Comparison of ENCODE assay signal across 8 mouse cellular contexts in the genomic region with DNA sequence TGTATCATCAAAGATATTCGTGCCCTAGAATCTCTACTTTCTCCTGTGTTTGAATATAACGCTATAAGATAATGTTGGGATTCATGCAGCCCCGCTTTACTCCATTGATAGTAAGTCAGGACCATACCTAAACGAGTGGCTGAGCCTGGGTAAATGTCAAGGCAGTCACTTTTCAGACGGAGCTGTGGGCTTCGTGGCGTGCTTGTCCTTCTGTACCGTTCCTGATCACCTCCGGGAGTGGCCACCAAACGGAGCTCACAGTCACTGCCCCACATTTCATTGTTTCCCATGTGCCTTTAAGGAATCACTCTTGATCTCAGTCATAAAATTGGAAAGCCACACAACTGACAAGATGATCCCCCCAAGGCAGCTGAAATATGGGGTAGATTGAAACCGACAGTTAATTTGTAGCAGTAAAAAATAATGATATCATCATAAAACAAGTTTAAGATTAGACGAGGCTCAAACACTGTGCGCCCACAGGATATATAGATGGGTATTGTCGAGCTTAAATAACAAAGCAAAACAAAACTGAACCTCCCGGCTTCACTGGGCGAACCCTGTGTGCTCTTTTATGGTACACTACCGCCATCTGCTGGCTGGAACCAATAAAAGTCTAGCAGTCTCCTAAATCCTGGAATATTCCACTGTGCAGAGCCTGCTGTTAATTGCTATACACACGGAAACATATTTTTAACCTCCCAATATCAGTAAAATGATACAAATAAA. TPM values are rescaled to one million over a fixed set of nuclear protein-coding genes. Genes with fewer than 3 reads are reported as not detected.
DNase-seq lines count a peak whose midpoint lies in the region; ATAC-seq lines count a peak whose summit lies in the region.

No protein-coding gene starts in this region.

- DNase-seq in adipocyte (ENCODE audit: low spot score), result peak; percentile 93
- peak; percentile 76 for DNase-seq in gastrocnemius, postnatal 14 days
- DNase-seq in left cerebral cortex, adult 9 months (ENCODE audit: low spot score in 2 of 2), result peak; percentile 72 to 90
- peak; percentile 91 for DNase-seq in right cerebral cortex, postnatal 14 days
- peak; percentile 67 to 82 for DNase-seq in urinary bladder, postnatal 4 days (ENCODE audit: low spot score in 2 of 2)

- intact Hi-C loops in gastrocnemius, postnatal 14 days (cut with DNase I; ENCODE audit: low total_unique reads), result loop anchor here (2.0 kb wide), 1 partner anchor 371 kb away; no protein-coding TSS in a partner anchor

- peaks cover 25% of the 10 kb centered on the region for H3K4me1 ChIP-seq in megakaryocyte, embryonic 14.5 days

- H3K36me3 ChIP-seq in megakaryocyte, embryonic 14.5 days (replicated peaks; ENCODE audit: low read length), result no peaks in the 10 kb centered on the region

- no peaks in the 10 kb centered on the region for H3K9me3 ChIP-seq in megakaryocyte, embryonic 14.5 days

- H3K27me3 ChIP-seq in megakaryocyte, embryonic 14.5 days (replicated peaks), result no peaks in the 10 kb centered on the region

- peak; percentile 92 for ATAC-seq in common myeloid progenitor, adult 5-6 weeks (replicated peaks; ENCODE audit: low read depth, poor library complexity, severe bottlenecking)
- peak; percentile 38 for ATAC-seq in inflammation-experienced regulatory T-cells, adult 6 months

- H3K4me3 ChIP-seq in megakaryocyte, embryonic 14.5 days (replicated peaks), result peak overlapping the region; percentile 90

RNA-seq across cellular contexts. Expression of a gene that starts 44.8 kb away (rescaled TPM):
- total RNA-seq in common myeloid progenitor, adult 5-6 weeks (2017), result 19.7 and 25.9 TPM in 2 replicates
- total RNA-seq in gastrocnemius, postnatal 14 days (2021), result 10 to 100 TPM; 63.6 to 67.0 TPM
- polyA plus RNA-seq in inflammation-experienced regulatory T-cells, adult 6 months (2017; shearing (Covaris generic)), result not detected
- 22.5 and 55.0 TPM in 2 replicates for polyA plus RNA-seq in megakaryocyte, embryonic 14.5 days (2012; ENCODE audit: insufficient read depth, low replicate concordance)

Comparison
In these comparisons a context has a peak if more than half of its experiments do, and no peak if none do; other contexts are left out.
1. Peak in every context shown above with its lines: DNase-seq, ATAC-seq and H3K4me3 ChIP-seq.